Mouse (Mus musculus) layer of hippocampus, postnatal 36 days (tissue): ENCODE data around the gene Gm20458. TPM values are rescaled to one million over a fixed set of nuclear protein-coding genes. Genes with fewer than 3 reads are reported as not detected.

Source experiments
- DNase-seq, 2 experiments: peaks; one replicate each; pipeline ENCODE4 v3.0.0; 2022
- total RNA-seq, 2 experiments: library from RNA; stranded (reverse); gene quantifications; 2 replicates each; pipeline ENCODE4 v1.2.3; 2021

Gm20458 gene
- total RNA-seq: 10 to 100 TPM in 1 of 2 experiments, 1 to 10 TPM in 1; 7.0 to 13.3 TPM

GRCm38 (mm10) chr2:164460745-164461551 is at the start of gene Gm20458:
Gene Gm20458 (plus strand): TSS chr2:164460967.
- DNase-seq: peak; percentile 96 to 97

DNA sequence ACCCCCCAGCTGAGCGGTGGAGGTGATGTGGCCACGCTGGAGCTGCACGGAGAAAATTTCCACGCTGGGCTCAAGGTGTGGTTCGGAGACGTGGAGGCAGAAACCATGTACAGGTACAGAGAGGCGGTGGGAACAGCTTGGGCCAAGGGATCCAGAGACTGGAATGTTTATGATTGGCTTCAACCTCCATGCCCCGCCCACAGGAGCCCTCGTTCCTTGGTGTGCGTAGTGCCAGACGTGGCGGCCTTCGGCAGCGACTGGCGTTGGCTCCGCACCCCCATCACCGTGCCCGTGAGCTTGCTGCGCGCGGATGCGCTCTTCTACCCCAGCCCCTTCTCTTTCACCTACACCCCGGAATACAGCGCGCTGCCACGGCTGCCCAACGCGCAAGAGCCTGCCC is 46.6 kb upstream of the Gm20458 start:
- DNase-seq: no peak

DNA sequence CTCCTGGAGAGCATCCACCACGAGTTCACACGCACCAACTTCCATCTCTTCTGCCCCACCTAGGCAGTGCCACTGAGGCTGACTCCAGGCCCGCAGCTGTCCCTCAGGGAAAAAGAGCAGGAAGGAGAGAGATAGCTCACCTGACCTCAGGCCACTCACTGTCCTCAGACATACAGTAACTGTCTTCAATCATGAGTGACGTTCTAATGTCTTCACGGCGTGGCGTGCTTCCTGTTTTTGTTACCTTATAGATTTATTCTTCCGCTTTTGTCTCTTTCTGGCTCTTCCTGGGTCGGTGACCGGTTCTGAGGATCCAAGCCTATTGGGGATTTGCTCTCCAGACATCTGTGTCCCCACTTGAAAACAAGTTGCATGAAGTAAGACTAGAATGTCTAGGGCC is 46.2 kb upstream of the Gm20458 start:
- DNase-seq: no peak

- DNase-seq: no peak
Observed at GRCm38 (mm10) chr2:164417198-164417597, 43.6 kb upstream of the Gm20458 start.

- no peak for DNase-seq
Observed at GRCm38 (mm10) chr2:164418308-164418875, 42.4 kb upstream of the Gm20458 start.

DNA sequence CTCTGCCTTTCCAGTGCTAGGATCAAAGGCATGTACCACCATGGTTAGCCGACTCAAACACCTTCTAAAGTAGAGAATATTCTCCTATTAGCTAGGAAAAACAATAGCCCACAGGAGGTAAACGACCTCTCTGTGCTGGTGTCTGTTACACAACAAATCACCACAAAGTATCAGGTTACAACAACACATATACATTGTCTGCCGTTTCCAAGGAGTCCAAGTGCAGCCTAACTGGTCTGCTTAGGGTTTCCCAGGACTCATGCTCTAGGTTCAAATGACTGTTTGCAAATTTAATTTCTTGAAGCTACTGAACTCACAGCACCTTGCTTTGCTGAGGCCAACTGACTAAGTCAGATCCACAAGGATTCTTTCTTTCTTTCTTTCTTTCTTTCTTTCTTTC is 41.3 kb upstream of the Gm20458 start:
- no peak for DNase-seq

DNA sequence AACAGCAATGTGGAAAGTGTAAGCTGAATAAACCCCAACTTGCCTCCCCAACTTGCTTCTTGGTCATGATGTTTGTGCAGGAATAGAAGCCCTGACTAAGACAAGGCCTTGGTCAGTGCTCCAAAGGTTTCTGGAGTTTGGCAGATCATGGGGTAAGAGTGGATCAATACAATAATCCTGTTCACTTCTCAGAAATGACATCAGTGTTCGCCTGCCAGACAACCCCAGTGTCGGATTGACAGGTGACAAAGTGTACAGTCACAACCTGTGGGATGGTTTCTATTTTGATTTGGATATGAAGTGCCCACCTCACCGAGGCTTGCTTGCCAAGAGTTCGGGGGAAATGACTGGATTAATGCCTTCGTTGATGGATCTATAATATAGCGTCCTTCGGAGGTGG is 39.5 kb upstream of the Gm20458 start:
- DNase-seq: no peak

- no peak for DNase-seq
Observed at GRCm38 (mm10) chr2:164421979-164422378, 38.8 kb upstream of the Gm20458 start.

DNA sequence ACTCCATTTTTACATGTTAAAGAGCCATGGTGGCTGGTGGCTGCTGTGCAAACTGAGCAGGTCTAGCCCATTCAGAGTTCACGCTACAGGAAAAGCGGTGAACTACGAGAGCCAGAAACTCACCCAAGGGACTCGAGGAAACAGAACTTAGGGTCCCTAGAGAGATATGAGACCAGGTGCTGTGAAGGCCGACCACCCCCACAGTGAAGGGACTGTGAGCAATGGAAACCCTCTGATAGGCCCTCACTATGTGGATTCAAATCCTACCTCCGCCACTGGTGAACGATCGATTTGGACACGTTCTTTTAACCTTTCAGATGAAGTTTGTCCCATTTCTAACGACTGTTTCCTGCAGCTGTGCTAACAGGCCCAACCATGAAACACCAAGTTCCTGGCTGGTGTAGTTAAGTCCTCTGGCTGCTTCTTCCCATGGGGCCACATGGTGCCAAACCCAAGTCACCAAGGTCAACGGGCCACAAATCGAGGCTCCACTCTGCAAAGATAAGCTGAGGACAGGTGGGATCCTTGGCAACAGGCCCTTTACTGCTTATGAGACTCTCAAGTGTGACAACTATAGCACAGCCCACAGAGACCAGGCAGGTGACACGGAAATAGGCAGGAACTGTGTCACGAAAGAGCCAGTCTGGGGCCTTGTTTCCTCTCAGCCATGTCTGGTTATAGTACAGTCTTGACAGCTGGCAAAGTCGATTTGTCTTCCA is 37.9 kb upstream of the Gm20458 start:
- DNase-seq: no peak

DNA sequence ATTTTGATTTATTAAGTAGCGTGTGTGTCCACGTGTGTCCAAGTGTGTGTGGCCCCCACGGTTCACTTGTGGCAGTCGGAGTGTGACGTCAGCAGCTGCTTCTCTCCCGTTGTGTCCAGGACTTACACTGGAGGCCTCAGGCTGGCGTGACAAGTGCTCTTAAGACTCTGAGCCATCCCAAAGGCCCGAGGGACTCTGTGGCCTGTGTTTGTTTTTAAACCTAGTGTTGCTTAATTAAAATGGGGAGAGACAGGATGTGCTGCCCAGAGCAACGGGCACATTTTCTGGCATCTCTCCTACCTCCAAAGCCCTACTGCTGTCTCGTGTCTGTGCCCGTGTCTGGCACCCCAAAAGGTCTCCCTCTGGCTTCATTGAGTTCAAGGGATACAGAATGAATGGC is 37.3 kb upstream of the Gm20458 start:
- DNase-seq: peak in 1 of 2 experiments; percentile 51

DNA sequence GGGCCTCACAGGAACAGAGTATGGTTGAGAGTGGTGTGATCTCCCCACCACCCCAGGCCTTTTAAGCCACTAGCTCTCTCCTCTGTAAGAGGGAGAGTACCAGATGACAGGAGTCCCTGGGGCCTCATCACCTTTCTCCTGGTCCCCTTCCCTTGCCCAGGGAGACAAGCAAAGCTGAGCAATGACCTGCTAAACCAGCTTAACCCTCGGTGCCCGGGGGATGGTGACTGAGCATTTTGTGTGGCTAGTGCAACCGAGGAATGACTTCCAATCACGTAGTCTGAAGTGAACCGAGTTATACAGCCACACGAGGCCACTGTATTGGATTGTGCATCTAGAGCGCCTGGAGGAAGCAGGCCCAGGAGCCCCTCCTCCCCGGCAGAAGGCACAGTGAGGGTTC is 36.4 kb upstream of the Gm20458 start:
- DNase-seq: no peak

- DNase-seq: no peak
Observed at GRCm38 (mm10) chr2:164425401-164425800, 35.4 kb upstream of the Gm20458 start.

DNA sequence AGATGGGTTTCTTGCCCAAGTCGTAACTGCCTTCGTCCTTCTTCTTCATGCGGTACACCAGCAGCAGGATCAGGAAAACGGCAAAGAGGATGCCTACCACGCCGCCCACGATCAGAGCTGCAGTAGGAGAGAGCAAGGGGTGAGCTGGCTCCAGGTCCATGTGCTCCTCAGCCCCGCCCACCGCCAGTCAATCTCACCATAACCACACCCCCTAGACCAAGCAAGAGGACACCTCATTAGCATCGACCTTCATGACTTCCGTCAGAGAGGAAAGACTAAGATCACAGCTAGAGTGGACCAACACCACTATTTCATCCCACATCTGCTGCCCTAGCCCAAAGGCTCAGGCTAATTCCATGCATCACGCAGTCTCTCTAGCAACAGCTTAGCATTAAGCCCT is 34.6 kb upstream of the Gm20458 start:
- DNase-seq: no peak

GRCm38 (mm10) chr2:164426952-164427351 is 33.8 kb upstream of the Gm20458 start:
- DNase-seq: no peak

DNA sequence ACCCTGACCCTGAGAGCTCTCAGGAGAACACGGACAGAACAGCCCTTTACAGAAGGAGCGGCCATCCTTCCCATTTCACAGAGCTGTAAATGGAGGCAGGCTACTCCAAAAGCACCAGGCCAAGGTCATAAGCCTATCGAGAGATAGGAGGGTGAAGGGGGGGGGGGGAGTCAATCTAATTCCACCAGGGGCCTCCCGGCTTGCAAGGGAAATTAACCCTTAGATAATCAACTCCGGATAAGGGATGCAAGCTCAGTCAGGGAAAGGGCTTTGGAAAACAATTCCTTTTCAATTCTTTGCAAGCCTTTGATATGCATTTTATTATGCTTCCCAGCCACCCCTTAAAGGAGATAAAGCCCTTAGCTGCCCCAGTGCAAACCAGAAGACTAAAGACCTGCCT is 32.3 kb upstream of the Gm20458 start:
- no peak for DNase-seq

- no peak for DNase-seq
Observed at GRCm38 (mm10) chr2:164429881-164430615, 30.7 kb upstream of the Gm20458 start.

DNA sequence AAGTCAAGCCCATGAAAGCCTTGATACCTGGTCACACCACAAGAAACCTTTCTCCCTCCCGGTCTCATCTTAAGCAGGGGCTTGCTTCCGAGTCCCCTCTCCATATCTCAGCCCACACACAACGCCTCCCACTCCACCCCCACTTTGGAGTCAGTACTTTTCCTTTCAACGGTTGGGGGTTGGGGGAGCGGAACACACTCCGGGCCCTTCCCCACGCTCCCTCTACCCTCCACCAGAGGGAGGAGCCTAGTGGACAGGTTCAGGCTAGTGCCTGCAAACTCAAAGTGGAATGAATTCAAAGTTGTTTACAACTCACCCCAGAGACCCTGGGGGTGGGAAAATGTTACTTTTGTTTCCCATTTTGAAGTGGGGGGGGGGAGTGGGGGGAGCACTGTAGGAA is 30.1 kb upstream of the Gm20458 start:
- no peak for DNase-seq

DNA sequence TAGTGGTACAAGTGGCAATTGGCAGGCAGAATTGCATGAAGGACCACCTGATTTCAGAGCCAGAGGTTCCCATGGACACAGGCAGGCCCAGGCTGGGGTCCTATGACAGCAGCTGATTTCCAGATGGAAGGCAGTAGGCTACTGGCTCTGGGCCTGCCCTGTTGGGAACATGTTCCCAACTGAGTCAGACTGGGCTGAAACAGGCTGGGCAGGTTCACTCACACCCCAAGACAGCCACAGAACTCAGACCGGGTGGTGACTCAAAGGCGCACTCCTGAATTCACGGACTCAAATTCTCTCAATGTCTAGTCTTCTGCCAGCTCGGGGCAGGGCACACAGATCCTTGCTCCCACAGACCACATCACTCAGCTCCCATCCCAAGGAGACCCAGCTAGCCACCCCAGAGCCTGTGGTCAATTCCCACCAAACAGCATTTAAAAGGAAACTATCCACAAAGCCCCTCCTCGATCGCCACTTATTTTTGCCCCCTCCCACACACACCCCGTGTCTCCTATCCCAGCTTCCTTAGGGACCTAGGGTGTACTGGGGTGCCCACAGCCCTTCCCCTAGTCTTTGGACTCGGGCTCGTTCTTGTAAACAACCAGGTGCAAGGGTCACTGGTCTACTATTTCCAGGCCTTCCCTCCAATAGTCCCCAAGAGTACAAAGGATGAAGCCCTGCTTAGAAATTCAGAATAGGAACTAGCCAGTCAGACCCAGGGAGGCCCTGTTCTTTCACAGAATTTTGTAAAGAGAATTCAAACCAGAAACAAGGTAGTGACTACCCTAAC is 28.9 kb upstream of the Gm20458 start:
- DNase-seq: no peak

GRCm38 (mm10) chr2:164432541-164433191 is 28.1 kb upstream of the Gm20458 start:
- DNase-seq: no peak

DNA sequence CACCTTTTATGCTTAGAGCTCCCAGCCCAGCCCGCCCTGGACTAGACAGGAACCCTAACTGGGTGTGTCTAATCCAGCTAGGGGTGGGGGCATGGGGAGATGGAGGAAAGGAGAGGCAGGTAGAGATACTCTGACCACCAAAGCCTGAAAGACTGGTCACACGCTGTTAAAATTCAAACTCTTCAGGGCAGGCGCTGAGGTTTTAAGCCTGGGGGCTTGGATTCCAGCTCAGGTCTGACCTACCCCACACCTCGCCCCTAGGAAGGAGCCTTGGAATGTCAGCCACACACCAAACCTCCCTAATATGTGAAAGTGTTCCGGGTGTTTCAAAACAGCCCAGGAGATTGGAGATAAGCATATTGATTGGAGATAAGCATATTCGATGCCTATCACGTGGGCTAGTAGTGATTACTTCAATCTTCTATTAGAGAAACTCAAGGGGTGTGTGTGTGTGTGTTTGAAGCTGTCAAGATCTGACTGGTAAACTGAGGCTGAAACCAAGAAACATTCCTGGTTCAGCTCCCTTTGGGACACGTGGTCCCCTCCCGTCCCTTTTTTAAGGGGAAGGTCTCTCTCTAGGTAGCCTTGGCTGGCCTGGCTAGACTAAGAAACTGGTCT is 27.4 kb upstream of the Gm20458 start:
- DNase-seq: no peak

- DNase-seq: no peak
Observed at GRCm38 (mm10) chr2:164434681-164435080, 26.1 kb upstream of the Gm20458 start.
